Mouse (Mus musculus) bone marrow macrophage, adult 2 months (primary cell): Measurements from ENCODE around the gene Snapc2. TPM values are rescaled to one million over a fixed set of nuclear protein-coding genes. Genes with fewer than 3 reads are reported as not detected.

Experiments
- H3K27ac ChIP-seq: 2 replicates; pipeline ENCODE4 v1.5.1; 2012; ENCODE audit warnings: low read depth, low read length; ENCODE audit not compliant: insufficient read depth
- H3K4me1 ChIP-seq: 2 replicates; pipeline ENCODE4 v1.6.1; 2012; ENCODE audit warnings: low read length; ENCODE audit not compliant: control insufficient read depth, insufficient read depth
- H3K4me3 ChIP-seq: 2 replicates; pipeline ENCODE4 v1.5.1; 2012; ENCODE audit warnings: mild to moderate bottlenecking, low read length, moderate library complexity; ENCODE audit not compliant: insufficient read depth
- CTCF ChIP-seq: IDR thresholded peaks from 2 replicates; pipeline ENCODE4 v1.5.1; 2012; ENCODE audit warnings: low read depth, mild to moderate bottlenecking, low read length, moderate library complexity
- POLR2A ChIP-seq: IDR thresholded peaks from 2 replicates; pipeline ENCODE4 v1.6.1; 2012; ENCODE audit warnings: mild to moderate bottlenecking, low read depth, low read length, borderline replicate concordance
- polyA plus RNA-seq: library from polyadenylated mRNA; stranded (reverse); fragments of >200 nt; gene quantifications from 2 replicates; pipeline ENCODE4 v1.2.4, GENCODE M21; 2012; ENCODE audit not compliant: missing spikeins, insufficient read depth, insufficient read length

Gene Snapc2
- polyA plus RNA-seq, 1 experiment: 20.7 TPM

DNA sequence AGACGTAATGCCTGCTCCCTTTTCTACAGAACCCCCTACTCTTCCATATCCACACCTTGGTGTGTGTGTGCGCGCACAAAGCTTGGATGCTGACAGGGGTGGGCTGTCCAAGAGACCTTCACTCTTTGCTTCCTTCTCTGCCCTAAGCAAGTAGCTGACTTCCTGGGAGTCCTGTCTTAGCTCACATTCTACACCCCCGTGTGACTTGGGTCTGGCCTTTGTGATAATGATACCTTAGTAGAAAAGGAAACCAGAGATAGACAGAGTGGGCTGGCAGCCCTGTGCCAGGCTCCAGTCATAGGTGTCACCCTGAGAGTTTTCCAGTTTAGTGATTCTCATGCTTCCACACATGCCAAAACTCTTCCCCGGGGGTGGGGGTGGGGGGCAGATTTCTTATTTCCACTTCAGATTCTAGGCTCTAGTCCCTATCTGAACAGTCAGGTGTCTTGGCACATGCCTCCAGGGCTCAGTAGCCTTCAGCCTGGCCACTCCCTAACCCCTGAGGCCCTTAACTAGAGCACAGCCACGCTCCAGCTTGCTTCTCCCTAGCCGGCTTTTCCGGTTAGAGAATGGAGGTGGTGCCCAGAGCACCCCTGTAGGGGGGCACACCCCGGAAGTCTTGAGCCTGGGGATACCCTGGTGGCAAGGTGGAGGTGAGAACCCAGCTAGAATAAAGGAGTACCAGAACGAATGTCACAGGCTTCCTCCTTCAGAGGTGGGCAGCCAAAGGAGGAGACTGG is 22.1 kb upstream of the Snapc2 start:
- Histone ChIP-seq H3K4me3 (no peak overlapping the region), H3K4me1 (no peaks in the 10 kb centered on the region), H3K27ac (no peak overlapping the region)
- TF ChIP-seq CTCF: no peak
- TF ChIP-seq POLR2A: no peak

GRCm38 (mm10) chr8:4237814-4238433 is 15.0 kb upstream of the Snapc2 start:
- Histone ChIP-seq H3K4me3 (peak overlapping the region; percentile 65), H3K27ac (peak overlapping the region; percentile 82), H3K4me1 (peaks cover 18% of the 10 kb centered on the region)
- TF ChIP-seq POLR2A (no peak), CTCF (no peak)

DNA sequence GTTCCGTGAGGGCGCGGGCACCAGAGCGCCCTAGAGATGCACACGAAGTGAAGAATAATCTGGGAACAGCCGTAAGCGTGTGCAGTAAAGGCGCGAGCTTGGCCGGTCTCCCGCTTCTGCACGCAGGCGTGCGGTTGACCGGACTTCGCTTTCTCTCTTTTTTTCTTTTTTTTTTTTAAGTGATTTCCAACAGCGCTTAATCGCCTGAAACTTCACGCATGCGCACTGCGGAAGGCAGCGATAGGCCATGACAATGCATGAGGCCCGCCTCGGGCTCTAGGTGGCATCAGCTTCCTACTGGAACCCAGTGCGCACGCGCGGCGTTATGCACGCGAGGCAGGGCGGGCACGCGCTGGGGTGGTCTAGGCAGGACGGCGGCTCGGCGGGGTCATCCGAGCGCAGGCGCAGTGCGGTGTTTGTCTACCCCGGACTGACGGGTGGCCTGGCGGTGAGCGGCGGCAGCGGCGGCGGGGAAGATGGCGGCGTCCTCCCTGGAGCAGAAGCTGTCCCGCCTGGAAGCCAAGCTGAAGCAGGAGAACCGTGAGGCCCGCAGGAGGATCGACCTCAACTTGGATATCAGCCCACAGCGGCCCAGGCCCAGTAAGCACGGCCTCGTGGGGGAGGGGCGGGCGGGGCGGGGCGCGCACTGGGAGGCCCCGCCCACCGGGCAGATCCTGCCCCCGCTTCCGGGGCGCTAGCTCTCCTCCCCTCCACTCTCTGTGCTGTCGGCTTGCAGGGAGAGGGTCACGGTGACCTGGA is 14.3 kb upstream of the Snapc2 start, which contains the start of the genes Map2k7 and Gm49320:
Gene Map2k7 (plus strand): TSS at position 307 of the 759 bp plus-strand sequence.
Gene Gm49320 (plus strand): TSS at position 432 of the 759 bp plus-strand sequence.
- TF ChIP-seq CTCF: no peak
- no peak for TF ChIP-seq POLR2A
- peak within 1 kb of the TSS; percentile 65 for H3K4me3 ChIP-seq
- H3K27ac ChIP-seq: peak within 1 kb of the TSS; percentile 88
- peaks cover 18% of the 10 kb centered on the region for H3K4me1 ChIP-seq

DNA sequence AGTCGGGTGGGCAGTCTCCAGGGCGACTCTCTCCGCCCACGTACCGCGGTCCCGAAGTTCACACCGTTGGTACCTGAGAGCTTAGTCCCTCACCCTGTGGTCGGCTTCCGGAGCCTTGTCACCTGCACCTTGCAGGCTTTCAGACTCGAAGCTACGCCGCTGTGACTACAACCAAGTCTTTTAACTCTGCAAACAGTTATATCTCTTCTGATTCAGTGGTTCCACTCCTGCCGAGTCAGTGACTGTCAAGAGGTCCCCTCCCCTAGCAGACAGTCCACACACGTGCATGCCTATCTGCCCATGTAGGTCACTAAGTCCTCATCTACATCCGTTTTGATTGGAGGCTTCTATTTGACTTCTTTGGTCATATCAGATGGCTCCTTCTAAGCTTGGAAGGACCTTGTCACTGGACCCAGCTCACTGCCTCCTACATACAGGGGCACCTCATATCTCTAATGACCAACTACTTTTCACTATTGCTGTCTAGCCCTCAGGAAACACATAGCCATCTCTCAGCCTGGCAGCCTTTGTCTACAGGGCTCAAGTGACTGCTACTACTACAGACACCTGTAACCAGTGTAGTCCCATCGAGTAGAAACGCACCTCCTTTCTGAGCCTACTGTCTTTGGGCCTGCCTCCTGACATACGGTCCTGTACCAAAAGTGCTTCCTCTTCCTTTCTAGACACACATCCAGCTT is 13.5 kb upstream of the Snapc2 start:
- Histone ChIP-seq H3K4me1 (peaks cover 18% of the 10 kb centered on the region), H3K4me3 (peak overlapping the region; percentile 65), H3K27ac (peak overlapping the region; percentile 22)
- TF ChIP-seq CTCF (no peak), POLR2A (no peak)

- H3K4me3 ChIP-seq: no peak overlapping the region
- no peak overlapping the region for H3K27ac ChIP-seq
- TF ChIP-seq POLR2A (no peak), CTCF (no peak)
- H3K4me1 ChIP-seq: peaks cover 6% of the 10 kb centered on the region
Observed at GRCm38 (mm10) chr8:4245061-4245460, 7.8 kb upstream of the Snapc2 start.

DNA sequence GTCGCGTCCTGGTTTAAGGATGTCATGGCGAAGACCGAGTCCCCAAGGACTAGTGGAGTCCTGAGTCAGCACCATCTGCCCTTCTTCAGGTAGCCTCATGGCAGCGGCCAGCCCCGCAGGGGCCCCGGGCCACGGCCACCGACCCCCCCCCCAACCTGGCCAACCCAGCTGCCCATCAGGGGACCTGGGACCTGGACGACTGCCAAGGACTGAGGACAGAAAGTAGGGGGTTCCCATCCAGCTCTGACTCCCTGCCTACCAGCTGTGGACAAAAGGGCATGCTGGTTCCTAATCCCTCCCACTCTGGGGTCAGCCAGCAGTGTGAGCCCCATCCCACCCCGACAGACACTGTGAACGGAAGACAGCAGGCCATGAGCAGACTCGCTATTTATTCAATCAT is 7.1 kb upstream of the Snapc2 start:
- TF ChIP-seq CTCF (no peak), POLR2A (no peak)
- Histone ChIP-seq H3K4me3 (no peak overlapping the region), H3K27ac (no peak overlapping the region), H3K4me1 (no peaks in the 10 kb centered on the region)

DNA sequence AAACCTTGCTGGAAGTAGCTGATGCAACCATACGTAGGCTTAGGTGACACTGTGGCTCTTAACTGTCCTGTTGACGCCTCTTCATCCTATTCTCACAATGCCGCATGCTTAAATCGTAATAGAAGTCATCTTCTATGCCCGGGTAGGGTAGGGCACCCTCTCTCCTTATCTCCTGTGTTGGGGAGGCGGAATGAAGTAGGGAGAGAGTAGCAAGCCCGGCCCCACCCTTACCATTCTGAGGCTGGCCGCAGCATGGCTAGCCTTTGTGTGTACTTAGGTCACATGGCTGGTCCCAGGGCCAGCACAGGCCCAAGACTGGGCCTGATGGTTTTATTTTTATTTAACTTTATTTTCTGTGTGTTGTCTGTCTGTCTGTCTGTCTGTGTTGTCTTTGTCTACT is 5.6 kb upstream of the Snapc2 start:
- H3K4me1 ChIP-seq: peaks cover 9% of the 10 kb centered on the region
- no peak overlapping the region for H3K27ac ChIP-seq
- no peak for TF ChIP-seq POLR2A
- no peak for TF ChIP-seq CTCF
- H3K4me3 ChIP-seq: no peak overlapping the region

DNA sequence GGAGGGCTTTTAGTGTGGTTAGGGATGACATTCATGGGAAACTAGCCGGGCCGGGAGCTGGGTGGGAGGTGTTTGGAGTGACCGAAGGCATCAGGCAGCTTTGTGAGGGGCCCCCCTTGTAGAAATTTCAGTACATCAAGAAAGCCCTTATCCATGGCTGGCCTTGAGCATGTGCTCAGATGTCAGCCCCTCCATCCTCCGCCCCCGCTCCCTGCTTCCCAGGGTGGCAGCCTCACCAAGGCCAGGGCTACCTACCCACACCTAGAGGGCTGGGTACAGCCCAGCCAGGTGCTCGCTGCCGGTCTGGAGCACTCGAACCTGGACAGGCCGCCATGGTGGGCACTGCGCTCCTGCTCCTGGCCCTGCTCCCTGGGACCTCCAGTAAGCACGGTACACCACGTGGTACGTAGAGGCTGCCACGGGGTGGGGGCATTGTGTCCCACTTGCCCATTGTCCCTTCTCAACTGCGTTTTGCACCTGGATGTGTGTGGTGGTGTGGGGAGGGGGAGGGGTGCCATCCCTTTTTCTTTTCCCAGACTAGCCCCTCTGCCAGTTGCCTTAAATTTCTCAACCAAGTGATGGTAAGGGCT is 4.8 kb upstream of the Snapc2 start, which contains the start of gene Tgfbr3l:
Gene Tgfbr3l (plus strand): TSS at position 264 of the 590 bp plus-strand sequence.
- H3K4me1 ChIP-seq: peaks cover 13% of the 10 kb centered on the region
- no peak within 1 kb of the TSS for H3K27ac ChIP-seq
- H3K4me3 ChIP-seq: no peak within 1 kb of the TSS
- TF ChIP-seq POLR2A (no peak), CTCF (no peak)

DNA sequence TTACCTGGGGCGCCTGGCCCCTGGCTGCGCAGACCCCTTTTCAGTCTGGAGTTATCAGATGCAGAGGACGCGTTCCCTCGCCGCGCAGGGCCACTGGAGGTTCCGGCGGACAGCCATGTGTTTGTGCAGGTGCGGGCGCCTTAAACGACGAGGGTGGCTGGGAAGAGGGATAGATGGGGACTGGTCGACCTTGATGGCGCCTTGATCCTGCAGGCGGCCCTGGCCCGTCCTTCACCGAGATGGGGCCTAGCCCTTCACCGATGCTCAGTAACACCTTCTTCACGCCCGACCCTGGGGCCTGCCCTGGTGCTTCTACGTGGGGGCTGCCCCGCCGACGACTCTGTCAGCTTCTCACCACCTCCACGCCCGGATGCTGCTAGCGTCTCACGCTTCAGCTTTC is 3.7 kb upstream of the Snapc2 start:
- TF ChIP-seq POLR2A: no peak
- TF ChIP-seq CTCF: no peak
- no peak overlapping the region for H3K4me3 ChIP-seq
- no peak overlapping the region for H3K27ac ChIP-seq
- peaks cover 18% of the 10 kb centered on the region for H3K4me1 ChIP-seq
